Mouse (Mus musculus): ENCODE measurements around the gene Gse1. TPM values are rescaled to one million over a fixed set of nuclear protein-coding genes. Genes with fewer than 3 reads are reported as not detected.

Gse1 gene
- polyA plus RNA-seq, 1 experiment = 14.8 TPM

DNA sequence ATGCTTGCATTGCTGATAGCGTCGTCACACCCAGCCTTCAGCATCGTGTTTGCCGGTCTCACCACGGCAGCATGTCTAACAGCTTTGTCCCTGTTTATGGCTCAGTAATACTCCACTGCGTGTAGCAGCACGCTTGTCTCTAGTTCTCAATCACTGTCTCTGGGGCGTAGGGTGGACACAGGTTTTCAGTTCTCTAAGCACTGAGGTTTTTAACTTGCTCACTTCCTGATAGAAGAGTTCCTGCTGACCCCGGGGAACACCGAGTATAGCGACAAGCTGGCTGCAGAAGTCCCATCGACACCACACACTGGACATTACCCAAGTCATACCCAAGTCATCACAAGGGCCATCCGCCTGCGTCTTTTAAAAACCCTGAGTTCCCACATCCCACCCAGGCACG is 207.5 kb downstream of the Gse1 start:
- WGBS = 95% methylated on average over 15 of the region's 15 CpGs
- no peak overlapping the region for H3K27ac ChIP-seq (ENCODE audit: insufficient read depth, low read depth, low read length)
- no peak overlapping the region for H3K4me3 ChIP-seq (ENCODE audit: insufficient read depth, low read depth, low read length)
- H3K4me1 ChIP-seq (ENCODE audit: control insufficient read depth, insufficient read depth, low read length) = peaks cover 3% of the 10 kb centered on the region; the same call in 1 of the 2 replicates
- DNase-seq = no peak
- no peaks in the 10 kb centered on the region for H3K36me3 ChIP-seq (ENCODE audit: control insufficient read depth, insufficient read depth, low read length)
- TF ChIP-seq POLR2A (IDR thresholded peaks at IDR 0.05; ENCODE audit: low read depth, low read length) (no peak), CTCF (conservative IDR thresholded peaks at IDR 0.05; ENCODE audit: insufficient read depth, insufficient read length, low read depth, low read length) (no peak)
- H3K27me3 ChIP-seq (replicated peaks; ENCODE audit: control insufficient read depth, insufficient read depth, low read length) = no peaks in the 10 kb centered on the region

DNA sequence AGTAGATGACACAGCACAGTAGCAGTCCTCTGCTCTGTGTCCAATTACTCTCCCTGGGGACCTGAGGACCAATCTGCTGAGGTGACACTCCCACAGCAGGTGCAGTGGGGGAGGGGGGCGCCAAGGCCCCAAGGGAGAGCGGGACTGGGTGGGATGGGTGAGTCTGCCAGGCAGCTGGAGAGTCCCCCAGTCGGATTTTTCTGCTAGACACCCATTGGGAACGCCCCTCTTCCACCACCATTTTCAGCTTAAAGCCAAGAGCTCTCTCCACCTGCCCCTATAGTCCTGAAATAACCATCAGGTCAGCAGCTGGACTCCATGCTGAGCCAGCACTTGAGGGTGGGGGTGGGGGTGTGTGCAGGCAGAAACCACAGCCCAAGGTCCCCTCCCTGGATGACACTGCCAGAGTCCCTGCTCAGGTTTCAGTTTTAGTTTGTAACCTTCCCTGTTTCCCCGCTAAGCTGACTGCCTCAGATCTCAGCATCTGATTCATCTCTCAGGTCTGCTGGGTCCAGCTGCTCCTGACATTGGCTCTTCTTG is 208.3 kb downstream of the Gse1 start:
- H3K36me3 ChIP-seq (ENCODE audit: control insufficient read depth, insufficient read depth, low read length) = no peaks in the 10 kb centered on the region
- H3K4me1 ChIP-seq (ENCODE audit: control insufficient read depth, insufficient read depth, low read length) = peaks cover 3% of the 10 kb centered on the region; the same call in 1 of the 2 replicates
- DNase-seq = no peak
- TF ChIP-seq CTCF (conservative IDR thresholded peaks at IDR 0.05; ENCODE audit: insufficient read depth, insufficient read length, low read depth, low read length) = no peak
- WGBS = 75% methylated on average over 5 of the region's 5 CpGs
- no peak overlapping the region for H3K27ac ChIP-seq (ENCODE audit: insufficient read depth, low read depth, low read length)
- H3K4me3 ChIP-seq (ENCODE audit: insufficient read depth, low read depth, low read length) = no peak overlapping the region
- no peaks in the 10 kb centered on the region for H3K27me3 ChIP-seq (replicated peaks; ENCODE audit: control insufficient read depth, insufficient read depth, low read length)

DNA sequence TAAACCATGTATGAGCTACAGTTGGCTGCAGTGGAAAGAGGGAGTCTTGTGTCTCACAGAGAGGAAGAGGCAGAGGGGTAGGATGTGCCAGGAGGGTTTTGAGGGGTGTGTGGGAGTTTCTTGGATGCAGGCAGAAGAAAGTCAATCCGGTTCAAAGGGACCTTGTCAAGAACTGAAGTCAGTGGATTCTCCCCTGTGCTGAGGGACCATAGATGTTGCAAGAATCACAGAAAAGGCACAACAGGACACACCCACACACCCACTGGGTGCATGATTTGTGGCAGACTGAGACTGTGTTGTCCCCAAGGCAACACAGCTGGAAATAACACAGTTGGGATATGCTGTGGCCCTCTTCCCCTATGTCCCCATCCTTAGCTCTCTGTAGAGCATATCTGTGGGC is 209.0 kb downstream of the Gse1 start:
- Histone ChIP-seq H3K27me3 (replicated peaks; ENCODE audit: control insufficient read depth, insufficient read depth, low read length) (no peaks in the 10 kb centered on the region), H3K4me1 (ENCODE audit: control insufficient read depth, insufficient read depth, low read length) (peaks cover 8% of the 10 kb centered on the region; the same call in 1 of the 2 replicates), H3K27ac (ENCODE audit: insufficient read depth, low read depth, low read length) (no peak overlapping the region), H3K36me3 (ENCODE audit: control insufficient read depth, insufficient read depth, low read length) (no peaks in the 10 kb centered on the region), H3K4me3 (ENCODE audit: insufficient read depth, low read depth, low read length) (no peak overlapping the region)
- TF ChIP-seq CTCF (conservative IDR thresholded peaks at IDR 0.05; ENCODE audit: insufficient read depth, insufficient read length, low read depth, low read length) = no peak
- TF ChIP-seq POLR2A (IDR thresholded peaks at IDR 0.05; ENCODE audit: low read depth, low read length) = no peak
- 74% methylated on average over 1 of the region's 1 CpGs for WGBS
- no peak for DNase-seq

DNA sequence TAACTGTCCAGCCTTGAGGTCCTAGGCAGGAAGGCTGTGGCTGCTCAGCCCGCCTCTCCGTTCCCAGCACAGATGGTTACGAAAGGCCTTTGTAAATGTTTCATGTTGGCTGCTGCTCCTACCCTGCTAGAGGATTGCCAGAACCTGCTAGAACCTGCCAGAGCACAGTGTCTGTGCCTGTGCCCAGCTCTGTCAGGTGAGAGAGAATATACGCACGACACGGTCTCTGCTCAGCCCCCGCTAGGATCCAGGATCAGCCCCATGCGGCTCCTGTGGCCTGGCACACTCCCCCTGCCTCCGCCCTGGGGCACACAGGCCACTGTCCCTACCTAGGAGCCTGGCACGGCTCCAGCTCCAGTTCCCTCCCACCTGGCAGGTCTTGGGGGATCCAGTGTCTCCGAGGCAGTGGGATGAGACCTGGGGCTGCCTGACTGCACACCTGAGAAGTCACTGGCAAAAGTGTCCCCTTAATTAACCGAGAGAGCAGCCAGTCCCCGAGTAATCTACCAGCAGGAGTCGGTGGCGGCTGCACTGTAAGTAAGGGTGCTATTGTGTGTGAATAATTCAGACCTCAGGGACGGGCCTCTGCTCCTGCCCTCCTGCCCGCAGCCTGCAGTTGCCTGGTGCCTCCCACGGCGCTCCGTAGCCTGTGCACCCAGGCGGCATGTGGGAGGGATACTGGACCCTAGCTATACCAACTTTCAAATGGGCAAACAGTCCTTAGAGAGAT is 209.6 kb downstream of the Gse1 start:
- WGBS = 44% methylated on average over 21 of the region's 21 CpGs
- H3K27ac ChIP-seq (ENCODE audit: insufficient read depth, low read depth, low read length) = no peak overlapping the region
- H3K36me3 ChIP-seq (ENCODE audit: control insufficient read depth, insufficient read depth, low read length) = no peaks in the 10 kb centered on the region
- H3K4me1 ChIP-seq (ENCODE audit: control insufficient read depth, insufficient read depth, low read length) = peaks cover 8% of the 10 kb centered on the region; the same call in 1 of the 2 replicates
- H3K27me3 ChIP-seq (replicated peaks; ENCODE audit: control insufficient read depth, insufficient read depth, low read length) = no peaks in the 10 kb centered on the region
- TF ChIP-seq CTCF (conservative IDR thresholded peaks at IDR 0.05; ENCODE audit: insufficient read depth, insufficient read length, low read depth, low read length) (no peak), POLR2A (IDR thresholded peaks at IDR 0.05; ENCODE audit: low read depth, low read length) (no peak)
- H3K4me3 ChIP-seq (ENCODE audit: insufficient read depth, low read depth, low read length) = no peak overlapping the region
- DNase-seq = peak; percentile 86

DNA sequence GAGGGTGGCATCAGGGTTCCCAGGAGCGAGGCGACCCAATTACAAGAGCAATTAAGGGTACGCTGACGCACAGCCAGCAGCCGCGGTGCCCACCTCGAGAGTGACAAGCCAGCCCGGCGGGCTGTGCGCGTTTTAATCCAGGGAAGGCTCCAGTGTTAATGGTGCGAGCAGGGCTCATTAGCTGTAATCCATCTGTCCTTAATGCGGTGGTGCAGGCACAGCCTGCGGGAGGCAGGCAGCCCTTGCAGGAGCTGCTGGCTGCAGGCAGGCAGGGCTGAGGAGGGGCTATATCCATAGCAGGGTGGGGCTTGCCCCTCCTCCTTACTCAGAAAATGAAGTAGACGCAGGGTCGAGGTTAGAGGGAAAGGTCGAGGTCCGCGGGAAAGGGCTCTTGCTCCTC is 211.1 kb downstream of the Gse1 start:
- H3K36me3 ChIP-seq (ENCODE audit: control insufficient read depth, insufficient read depth, low read length) = no peaks in the 10 kb centered on the region
- 53% methylated on average over 19 of the region's 19 CpGs for WGBS
- no peak for TF ChIP-seq CTCF (conservative IDR thresholded peaks at IDR 0.05; ENCODE audit: insufficient read depth, insufficient read length, low read depth, low read length)
- TF ChIP-seq POLR2A (IDR thresholded peaks at IDR 0.05; ENCODE audit: low read depth, low read length) = no peak
- H3K27me3 ChIP-seq (replicated peaks; ENCODE audit: control insufficient read depth, insufficient read depth, low read length) = no peaks in the 10 kb centered on the region
- H3K27ac ChIP-seq (ENCODE audit: insufficient read depth, low read depth, low read length) = no peak overlapping the region
- DNase-seq = no peak
- peaks cover 8% of the 10 kb centered on the region; the same call in 1 of the 2 replicates for H3K4me1 ChIP-seq (ENCODE audit: control insufficient read depth, insufficient read depth, low read length)
- no peak overlapping the region for H3K4me3 ChIP-seq (ENCODE audit: insufficient read depth, low read depth, low read length)

DNA sequence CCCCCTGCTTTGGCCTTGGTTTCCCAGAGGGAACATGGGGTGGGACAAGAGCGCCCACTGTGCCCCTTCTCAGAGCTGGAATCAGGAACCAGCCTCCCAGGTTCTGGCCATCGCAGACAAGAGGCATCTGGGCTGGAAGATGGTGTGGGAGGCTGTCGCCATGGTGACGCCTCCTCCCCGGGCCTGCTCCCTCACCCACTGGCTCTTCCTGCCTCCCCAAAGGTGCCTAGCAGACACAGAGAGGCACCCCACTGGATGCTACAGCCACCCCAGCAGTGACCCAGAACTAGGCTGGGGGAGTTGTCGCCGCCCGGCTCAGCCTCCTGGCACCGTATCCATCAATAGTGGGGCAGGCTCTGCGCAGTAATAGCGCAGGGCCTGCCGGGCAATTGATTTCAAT is 212.5 kb downstream of the Gse1 start:
- TF ChIP-seq CTCF (conservative IDR thresholded peaks at IDR 0.05; ENCODE audit: insufficient read depth, insufficient read length, low read depth, low read length) = no peak
- TF ChIP-seq POLR2A (IDR thresholded peaks at IDR 0.05; ENCODE audit: low read depth, low read length) = no peak
- no peak overlapping the region for H3K27ac ChIP-seq (ENCODE audit: insufficient read depth, low read depth, low read length)
- H3K4me1 ChIP-seq (ENCODE audit: control insufficient read depth, insufficient read depth, low read length) = peaks cover 8% of the 10 kb centered on the region; the same call in 1 of the 2 replicates
- no peaks in the 10 kb centered on the region for H3K27me3 ChIP-seq (replicated peaks; ENCODE audit: control insufficient read depth, insufficient read depth, low read length)
- 79% methylated on average over 12 of the region's 12 CpGs for WGBS
- H3K4me3 ChIP-seq (ENCODE audit: insufficient read depth, low read depth, low read length) = no peak overlapping the region
- no peak for DNase-seq
- no peaks in the 10 kb centered on the region for H3K36me3 ChIP-seq (ENCODE audit: control insufficient read depth, insufficient read depth, low read length)

DNA sequence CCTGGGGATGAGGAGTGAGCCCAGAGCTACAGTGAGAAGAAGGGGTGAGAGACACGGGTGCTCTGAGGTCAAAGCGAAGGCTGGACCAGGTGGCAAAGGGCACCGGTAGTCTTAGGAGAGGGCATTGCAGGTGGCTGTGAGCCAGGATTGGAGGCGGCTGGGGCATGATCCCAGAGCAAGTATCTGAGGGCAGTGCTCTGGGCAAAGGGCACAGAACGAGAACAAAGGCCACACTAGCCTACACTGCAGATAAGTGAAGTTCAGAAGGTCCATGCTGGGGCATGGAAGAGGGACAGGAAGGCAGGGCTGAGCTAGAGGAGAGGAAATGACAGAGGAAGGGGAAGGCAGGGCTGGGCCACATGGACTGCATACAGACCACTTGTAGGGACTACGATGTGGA is 213.4 kb downstream of the Gse1 start:
- Histone ChIP-seq H3K4me3 (ENCODE audit: insufficient read depth, low read depth, low read length) (no peak overlapping the region), H3K27me3 (replicated peaks; ENCODE audit: control insufficient read depth, insufficient read depth, low read length) (no peaks in the 10 kb centered on the region), H3K4me1 (ENCODE audit: control insufficient read depth, insufficient read depth, low read length) (peaks cover 8% of the 10 kb centered on the region; the same call in 1 of the 2 replicates), H3K27ac (ENCODE audit: insufficient read depth, low read depth, low read length) (no peak overlapping the region), H3K36me3 (ENCODE audit: control insufficient read depth, insufficient read depth, low read length) (no peaks in the 10 kb centered on the region)
- TF ChIP-seq CTCF (conservative IDR thresholded peaks at IDR 0.05; ENCODE audit: insufficient read depth, insufficient read length, low read depth, low read length) = no peak
- no peak for TF ChIP-seq POLR2A (IDR thresholded peaks at IDR 0.05; ENCODE audit: low read depth, low read length)
- DNase-seq = peak; percentile 87
- WGBS = 45% methylated on average over 6 of the region's 6 CpGs

Data from kidney, adult 2 months (tissue).